Comparison of ENCODE assay signal across 8 mouse cellular contexts in genomic region chr17:32364331-32364730, GRCm38 (mm10). TPM values are rescaled to one million over a fixed set of nuclear protein-coding genes. Genes with fewer than 3 reads are reported as not detected.
DNase-seq lines count a peak whose midpoint lies in the region; ATAC-seq lines count a peak whose summit lies in the region.

No protein-coding gene starts in this region.

- DNase-seq in 416B (ENCODE audit: low read depth), result peak; percentile 78
- peak; percentile 91 to 95 for DNase-seq in adrenal gland, postnatal 36 days
- peak; percentile 88 for DNase-seq in heart, adult 8-10 months (ENCODE audit: low spot score)
- DNase-seq in kidney, adult 9 months, result peak; percentile 89
- peak; percentile 92 for DNase-seq in liver
- DNase-seq in spleen, postnatal 4 days (ENCODE audit: low spot score in 2 of 2), result peak; percentile 86 to 93

- no peaks in the 10 kb centered on the region for H3K9me3 ChIP-seq in embryonic facial prominence, embryonic 13.5 days

- H3K36me3 ChIP-seq in embryonic facial prominence, embryonic 13.5 days, result peaks cover 39% of the 10 kb centered on the region

- H3K27me3 ChIP-seq in embryonic facial prominence, embryonic 13.5 days, result no peaks in the 10 kb centered on the region

- 1% methylated on average over 39 of the region's 47 CpGs for WGBS in embryonic facial prominence, embryonic 13.5 days

- H3K4me1 ChIP-seq in embryonic facial prominence, embryonic 13.5 days, result peaks cover 30% of the 10 kb centered on the region

- peak overlapping the region; percentile 94 for H3K4me3 ChIP-seq in embryonic facial prominence, embryonic 13.5 days

- H3K27ac ChIP-seq in embryonic facial prominence, embryonic 13.5 days, result peak overlapping the region; percentile 78

- H3K9ac ChIP-seq in embryonic facial prominence, embryonic 13.5 days, result peak overlapping the region; percentile 96

- H3K4me2 ChIP-seq in embryonic facial prominence, embryonic 13.5 days, result peak overlapping the region; percentile 86

- ATAC-seq in embryonic facial prominence, embryonic 13.5 days (ENCODE audit: insufficient number of reproducible peaks, insufficient read depth, low FRiP score, low TSS enrichment, low read depth), result peak; percentile 90
- ATAC-seq in monocyte, adult 5-6 weeks (replicated peaks; ENCODE audit: insufficient number of reproducible peaks, low FRiP score, low TSS enrichment, poor library complexity, severe bottlenecking), result peak; percentile 85

RNA-seq across cellular contexts. Expression of gene Akap8l, which starts 13.9 kb away (rescaled TPM):
- total RNA-seq in adrenal gland, postnatal 36 days (2021), result 100 to 1,000 TPM in 1 of 2 experiments, 10 to 100 TPM in 1; 81.2 to 102 TPM
- polyA plus RNA-seq in embryonic facial prominence, embryonic 13.5 days (2015; fragmentation: Nextera tagmentation; extraction: Ambion mirVana), result 110 and 113 TPM in 2 replicates
- 10 to 100 TPM; 41.4 to 55.8 (median 46.3) TPM for total RNA-seq in heart, adult 8-10 months (2022)
- total RNA-seq in monocyte, adult 5-6 weeks (2017), result 111 to 195 TPM (median 157 TPM) in 3 replicates

RNA-seq across cellular contexts. Expression of gene Wiz, which starts 24.9 kb away (rescaled TPM):
- total RNA-seq in adrenal gland, postnatal 36 days (2021), result 10 to 100 TPM; 48.5 to 49.9 TPM
- 25.3 and 28.7 TPM in 2 replicates for polyA plus RNA-seq in embryonic facial prominence, embryonic 13.5 days (2015; fragmentation: Nextera tagmentation; extraction: Ambion mirVana)
- 10 to 100 TPM; 14.0 to 17.2 (median 15.4) TPM for total RNA-seq in heart, adult 8-10 months (2022)
- 3.1 to 11.8 TPM (median 6.5 TPM) in 3 replicates for total RNA-seq in monocyte, adult 5-6 weeks (2017)

RNA-seq across cellular contexts. Expression of gene Rasal3, which starts 39.1 kb away (rescaled TPM):
- 1 to 10 TPM; 1.2 to 1.8 TPM for total RNA-seq in adrenal gland, postnatal 36 days (2021)
- 1.2 and 1.5 TPM in 2 replicates for polyA plus RNA-seq in embryonic facial prominence, embryonic 13.5 days (2015; fragmentation: Nextera tagmentation; extraction: Ambion mirVana)
- total RNA-seq in heart, adult 8-10 months (2022), result 1 to 10 TPM in 1 of 4 experiments, under 1 TPM in 3; 0.33 to 1.2 (median 0.61) TPM
- total RNA-seq in monocyte, adult 5-6 weeks (2017), result 48.3 to 120 TPM (median 73.9 TPM) in 3 replicates

RNA-seq across cellular contexts. Expression of gene Akap8, which starts 43.3 kb away (rescaled TPM):
- 10 to 100 TPM; 55.1 to 77.5 TPM for total RNA-seq in adrenal gland, postnatal 36 days (2021)
- 120 and 123 TPM in 2 replicates for polyA plus RNA-seq in embryonic facial prominence, embryonic 13.5 days (2015; fragmentation: Nextera tagmentation; extraction: Ambion mirVana)
- total RNA-seq in heart, adult 8-10 months (2022), result 10 to 100 TPM; 34.6 to 51.5 (median 44.6) TPM
- total RNA-seq in monocyte, adult 5-6 weeks (2017), result 203 to 241 TPM (median 213 TPM) in 3 replicates

RNA-seq across cellular contexts. Expression of gene Pglyrp2, which starts 59.6 kb away (rescaled TPM):
- total RNA-seq in adrenal gland, postnatal 36 days (2021), result under 1 TPM in 1 of 2 experiments, not detected in 1; 0.16 TPM
- polyA plus RNA-seq in embryonic facial prominence, embryonic 13.5 days (2015; fragmentation: Nextera tagmentation; extraction: Ambion mirVana), result 0.08 and 0.15 TPM in 2 replicates
- not detected for total RNA-seq in heart, adult 8-10 months (2022)
- total RNA-seq in monocyte, adult 5-6 weeks (2017), result 7.1 to 34.0 TPM (median 12.8 TPM) in 3 replicates

Comparison
In these comparisons a context has a peak if more than half of its experiments do, and no peak if none do; other contexts are left out.
1. Peak in every context shown above with its lines: DNase-seq, ATAC-seq, H3K4me3 ChIP-seq and H3K27ac ChIP-seq.
2. RNA of gene Rasal3, which starts 39.1 kb away (total RNA-seq): 48.3 to 120 TPM in monocyte, adult 5-6 weeks; 1.2 to 1.8 TPM in adrenal gland, postnatal 36 days and 0.33 to 1.2 TPM in heart, adult 8-10 months; every median in the first group is over 10 times any median in the second.